Mouse (Mus musculus): ENCODE measurements around the gene Cit. TPM values are rescaled to one million over a fixed set of nuclear protein-coding genes. Genes with fewer than 3 reads are reported as not detected.

Cit gene
- polyA plus RNA-seq, 1 experiment from 2014 or later, result 35.0 TPM

- Histone ChIP-seq H3K27ac (no peak overlapping the region), H3K4me3 (no peak overlapping the region), H3K27me3 (no peaks in the 10 kb centered on the region), H3K9ac (no peak overlapping the region), H3K9me3 (replicated peaks) (no peaks in the 10 kb centered on the region), H3K4me2 (replicated peaks) (no peak overlapping the region), H3K4me1 (peaks cover 6% of the 10 kb centered on the region; the same call in 1 of the 2 replicates), H3K36me3 (peaks cover 25% of the 10 kb centered on the region; the same call in 1 of the 2 replicates)
- 60% methylated on average over 16 of the region's 16 CpGs for WGBS
- no peak for ATAC-seq (ENCODE audit: low FRiP score)
Observed at GRCm38 (mm10) chr5:115979134-115979696, 134.1 kb downstream of the Cit start.

DNA sequence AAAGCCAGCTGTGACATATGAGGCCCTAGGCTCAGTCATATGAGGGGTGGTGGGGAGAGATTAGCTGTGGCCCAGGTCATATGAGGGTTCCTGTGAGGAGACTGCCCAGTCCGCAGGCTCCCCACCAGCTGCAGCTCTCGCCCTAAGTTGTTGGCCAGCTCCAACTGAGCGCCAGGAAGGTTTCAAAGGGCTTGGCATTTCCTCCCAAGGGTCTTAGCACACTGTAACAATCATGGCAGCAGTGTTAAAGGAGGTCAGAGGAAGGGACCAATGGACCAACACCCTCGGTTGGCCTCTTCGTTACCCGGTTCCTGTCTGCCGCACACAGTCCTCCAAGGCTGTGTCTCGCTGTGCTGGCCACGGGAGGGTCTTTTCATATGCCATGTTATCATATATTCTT, 135.5 kb downstream of the Cit start:
- no peak overlapping the region for H3K9ac ChIP-seq
- H3K4me1 ChIP-seq, result peaks cover 6% of the 10 kb centered on the region; the same call in 1 of the 2 replicates
- H3K27ac ChIP-seq, result no peak overlapping the region
- ATAC-seq (ENCODE audit: low FRiP score), result no peak
- H3K4me3 ChIP-seq, result no peak overlapping the region
- peaks cover 30% of the 10 kb centered on the region for H3K36me3 ChIP-seq
- no peak overlapping the region for H3K4me2 ChIP-seq (replicated peaks)
- no peaks in the 10 kb centered on the region for H3K9me3 ChIP-seq (replicated peaks)
- WGBS, result 92% methylated on average over 9 of the region's 9 CpGs
- H3K27me3 ChIP-seq, result no peaks in the 10 kb centered on the region

DNA sequence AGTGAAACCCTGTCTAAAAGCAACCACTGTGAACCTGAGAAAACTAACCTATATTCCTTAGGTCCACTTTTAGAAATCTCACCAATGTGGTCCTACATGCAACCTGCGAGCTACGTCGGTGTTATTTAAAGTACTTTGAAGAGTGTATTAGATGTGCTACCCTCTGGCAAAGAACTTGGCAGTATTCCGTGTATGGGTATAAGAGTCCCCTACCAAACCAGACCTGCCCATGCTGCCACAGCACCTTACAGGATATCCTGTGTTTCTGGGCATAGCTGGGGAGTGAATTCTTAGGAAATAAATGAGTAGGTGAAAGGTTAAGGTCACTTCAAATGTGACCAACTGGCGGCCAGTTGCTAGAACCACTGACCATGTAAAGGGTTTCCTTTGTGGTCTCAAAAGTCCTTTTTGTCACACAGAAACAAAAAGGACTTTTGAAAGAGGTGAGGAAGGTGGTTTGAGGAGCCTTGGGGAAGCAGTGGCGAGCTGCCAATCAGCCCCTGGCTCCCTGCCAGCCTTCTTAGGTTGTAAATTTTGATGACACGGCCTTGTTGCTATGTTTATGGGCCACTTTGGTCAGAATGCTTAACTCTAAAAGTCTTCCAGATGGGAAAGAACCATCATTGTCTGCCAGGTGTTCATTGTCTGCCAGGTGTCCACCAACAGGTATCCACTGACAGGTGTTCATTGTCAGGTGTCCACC, 137.7 kb downstream of the Cit start:
- Histone ChIP-seq H3K27ac (no peak overlapping the region), H3K4me1 (peaks cover 6% of the 10 kb centered on the region; the same call in 1 of the 2 replicates), H3K9me3 (replicated peaks) (no peaks in the 10 kb centered on the region), H3K4me2 (replicated peaks) (no peak overlapping the region), H3K36me3 (peaks cover 48% of the 10 kb centered on the region), H3K27me3 (no peaks in the 10 kb centered on the region), H3K9ac (no peak overlapping the region), H3K4me3 (no peak overlapping the region)
- no peak for ATAC-seq (ENCODE audit: low FRiP score)
- 81% methylated on average over 7 of the region's 7 CpGs for WGBS

- no peaks in the 10 kb centered on the region for H3K4me1 ChIP-seq
- H3K9me3 ChIP-seq (replicated peaks), result no peaks in the 10 kb centered on the region
- ATAC-seq (ENCODE audit: low FRiP score), result no peak
- no peak overlapping the region for H3K9ac ChIP-seq
- H3K4me2 ChIP-seq (replicated peaks), result no peak overlapping the region
- no peaks in the 10 kb centered on the region for H3K27me3 ChIP-seq
- no peak overlapping the region for H3K4me3 ChIP-seq
- WGBS, result 91% methylated on average over 6 of the region's 6 CpGs
- H3K36me3 ChIP-seq, result peaks cover 61% of the 10 kb centered on the region
- no peak overlapping the region for H3K27ac ChIP-seq
Observed at GRCm38 (mm10) chr5:115984392-115984791, 139.3 kb downstream of the Cit start.

DNA sequence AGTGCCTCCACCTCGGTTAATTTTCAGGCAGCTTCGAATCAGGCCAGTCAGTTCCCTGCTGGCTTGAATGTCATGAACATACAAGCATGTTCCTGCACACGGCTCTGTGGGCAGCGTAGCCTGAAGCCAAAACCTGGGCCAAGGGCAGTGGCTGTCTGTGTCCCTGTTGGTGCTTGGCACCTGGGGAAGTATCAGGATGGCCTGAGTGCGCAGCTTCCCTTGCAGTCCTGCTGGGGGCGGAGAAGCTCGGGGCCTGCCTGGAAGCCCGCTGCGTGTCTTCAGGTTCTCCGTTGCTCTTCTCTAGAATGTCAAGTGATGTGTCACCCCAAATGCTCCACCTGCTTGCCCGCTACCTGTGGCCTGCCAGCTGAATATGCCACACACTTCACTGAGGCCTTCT, 140.0 kb downstream of the Cit start:
- Histone ChIP-seq H3K9ac (no peak overlapping the region), H3K36me3 (peaks cover 69% of the 10 kb centered on the region), H3K27ac (no peak overlapping the region), H3K9me3 (replicated peaks) (peaks cover under 1% of the 10 kb centered on the region; the same call in 1 of the 2 replicates), H3K27me3 (no peaks in the 10 kb centered on the region), H3K4me3 (no peak overlapping the region), H3K4me1 (no peaks in the 10 kb centered on the region), H3K4me2 (replicated peaks) (no peak overlapping the region)
- no peak for ATAC-seq (ENCODE audit: low FRiP score)
- 93% methylated on average over 11 of the region's 11 CpGs for WGBS

- H3K36me3 ChIP-seq, result peaks cover 76% of the 10 kb centered on the region
- H3K27me3 ChIP-seq, result no peaks in the 10 kb centered on the region
- no peak overlapping the region for H3K4me3 ChIP-seq
- 90% methylated on average over 12 of the region's 12 CpGs for WGBS
- ATAC-seq (ENCODE audit: low FRiP score), result no peak
- no peak overlapping the region for H3K4me2 ChIP-seq (replicated peaks)
- H3K9me3 ChIP-seq (replicated peaks), result peaks cover 7% of the 10 kb centered on the region; the same call in 1 of the 2 replicates
- H3K27ac ChIP-seq, result no peak overlapping the region
- no peak overlapping the region for H3K9ac ChIP-seq
- H3K4me1 ChIP-seq, result no peaks in the 10 kb centered on the region
Observed at GRCm38 (mm10) chr5:115987284-115987683, 142.2 kb downstream of the Cit start.

DNA sequence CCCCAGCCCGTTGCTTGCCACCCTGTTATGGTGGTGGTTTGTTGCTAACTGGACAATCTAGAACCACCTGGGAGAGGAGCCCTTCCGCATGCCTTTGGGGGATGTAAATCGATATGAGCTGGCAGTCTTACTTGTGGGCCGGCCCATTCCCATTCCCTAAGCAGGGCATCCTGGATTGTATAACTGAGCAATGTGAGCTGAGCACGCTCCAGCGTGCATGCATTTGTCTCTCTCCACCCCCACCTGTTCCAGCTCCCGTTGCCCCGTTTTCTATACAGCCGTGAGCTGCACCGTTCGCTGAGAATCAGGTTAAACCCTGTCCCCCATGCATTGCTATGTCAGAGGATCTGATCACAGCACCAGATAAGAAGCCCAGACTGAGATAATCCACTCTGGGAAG, 146.6 kb downstream of the Cit start:
- Histone ChIP-seq H3K9me3 (replicated peaks) (peaks cover 7% of the 10 kb centered on the region; the same call in 1 of the 2 replicates), H3K27me3 (no peaks in the 10 kb centered on the region), H3K4me3 (no peak overlapping the region), H3K9ac (no peak overlapping the region), H3K27ac (no peak overlapping the region), H3K36me3 (peaks cover 74% of the 10 kb centered on the region), H3K4me2 (replicated peaks) (no peak overlapping the region), H3K4me1 (no peaks in the 10 kb centered on the region)
- ATAC-seq (ENCODE audit: low FRiP score), result no peak
- 94% methylated on average over 11 of the region's 11 CpGs for WGBS

DNA sequence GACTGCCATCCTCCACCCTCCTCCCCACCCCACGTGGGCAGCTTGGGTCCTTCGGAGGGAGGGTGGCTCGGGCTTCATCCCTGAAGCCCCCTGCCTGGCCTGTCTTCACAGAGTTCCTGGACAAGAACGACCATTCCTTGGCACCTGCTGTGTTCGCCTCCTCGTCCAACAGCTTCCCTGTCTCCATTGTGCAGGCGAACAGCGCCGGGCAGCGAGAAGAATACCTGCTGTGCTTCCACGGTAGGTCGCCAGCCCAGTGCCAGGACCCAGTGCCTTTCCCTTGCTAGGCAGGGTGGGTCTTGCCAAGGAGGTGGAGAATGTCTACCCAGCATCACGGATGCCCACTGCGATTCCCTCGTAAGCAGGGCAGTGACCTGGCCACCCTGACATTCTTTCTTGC, 149.0 kb downstream of the Cit start:
- H3K36me3 ChIP-seq, result peaks cover 57% of the 10 kb centered on the region
- 90% methylated on average over 15 of the region's 15 CpGs for WGBS

DNA sequence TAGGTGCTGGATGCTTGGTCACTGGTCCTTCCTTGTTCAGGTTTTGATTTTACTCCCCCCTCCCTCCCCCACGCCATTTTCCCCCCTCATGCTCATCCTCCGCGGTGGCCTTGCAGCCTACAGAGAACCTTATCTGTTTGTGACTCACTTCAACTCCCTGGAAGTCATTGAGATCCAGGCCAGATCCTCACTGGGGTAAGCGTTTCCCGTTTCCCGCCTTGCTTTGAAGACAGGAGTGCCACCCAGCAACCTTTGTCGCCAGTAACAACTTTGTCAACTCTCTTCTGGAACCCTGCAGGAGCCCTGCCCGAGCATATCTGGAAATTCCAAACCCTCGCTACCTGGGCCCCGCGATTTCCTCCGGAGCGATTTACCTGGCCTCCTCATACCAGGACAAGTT, 152.3 kb downstream of the Cit start:
- H3K9ac ChIP-seq, result no peak overlapping the region
- WGBS, result 71% methylated on average over 13 of the region's 13 CpGs
- no peaks in the 10 kb centered on the region for H3K9me3 ChIP-seq (replicated peaks)
- H3K27me3 ChIP-seq, result no peaks in the 10 kb centered on the region
- ATAC-seq (ENCODE audit: low FRiP score), result no peak
- H3K36me3 ChIP-seq, result peaks cover 38% of the 10 kb centered on the region
- H3K4me3 ChIP-seq, result no peak overlapping the region
- no peak overlapping the region for H3K27ac ChIP-seq
- H3K4me2 ChIP-seq (replicated peaks), result no peak overlapping the region
- no peaks in the 10 kb centered on the region for H3K4me1 ChIP-seq

More for the DNA sequence above, 149.0 kb downstream of the Cit start:
- no peak overlapping the region for H3K4me2 ChIP-seq (replicated peaks)
- H3K9ac ChIP-seq, result no peak overlapping the region
- H3K4me3 ChIP-seq, result no peak overlapping the region
- H3K27ac ChIP-seq, result no peak overlapping the region
- no peak for ATAC-seq (ENCODE audit: low FRiP score)
- H3K4me1 ChIP-seq, result no peaks in the 10 kb centered on the region
- H3K27me3 ChIP-seq, result no peaks in the 10 kb centered on the region
- peaks cover 7% of the 10 kb centered on the region; the same call in 1 of the 2 replicates for H3K9me3 ChIP-seq (replicated peaks)

- ATAC-seq (ENCODE audit: low FRiP score), result no peak
- Histone ChIP-seq H3K9ac (no peak overlapping the region), H3K4me3 (no peak overlapping the region), H3K4me2 (replicated peaks) (no peak overlapping the region), H3K9me3 (replicated peaks) (no peaks in the 10 kb centered on the region), H3K36me3 (peaks cover 12% of the 10 kb centered on the region), H3K27me3 (no peaks in the 10 kb centered on the region), H3K4me1 (peaks cover 3% of the 10 kb centered on the region; the same call in 1 of the 2 replicates), H3K27ac (no peak overlapping the region)
- WGBS, result 87% methylated on average over 8 of the region's 8 CpGs
Observed at GRCm38 (mm10) chr5:116003154-116003553, 158.1 kb downstream of the Cit start.

GRCm38 (mm10) chr5:116003825-116004224, 158.7 kb downstream of the Cit start:
- H3K27ac ChIP-seq, result no peak overlapping the region
- H3K27me3 ChIP-seq, result no peaks in the 10 kb centered on the region
- H3K4me1 ChIP-seq, result peaks cover 3% of the 10 kb centered on the region; the same call in 1 of the 2 replicates
- no peaks in the 10 kb centered on the region for H3K9me3 ChIP-seq (replicated peaks)
- peaks cover 12% of the 10 kb centered on the region for H3K36me3 ChIP-seq
- H3K9ac ChIP-seq, result no peak overlapping the region
- ATAC-seq (ENCODE audit: low FRiP score), result no peak
- no peak overlapping the region for H3K4me3 ChIP-seq
- H3K4me2 ChIP-seq (replicated peaks), result peak overlapping the region; percentile 17; the same call in 1 of the 2 replicates
- 47% methylated on average over 13 of the region's 13 CpGs for WGBS

- Histone ChIP-seq H3K27ac (no peak overlapping the region), H3K4me2 (replicated peaks) (peak overlapping the region; percentile 17; the same call in 1 of the 2 replicates), H3K4me1 (peaks cover 3% of the 10 kb centered on the region; the same call in 1 of the 2 replicates), H3K4me3 (no peak overlapping the region), H3K9ac (no peak overlapping the region), H3K36me3 (peaks cover 12% of the 10 kb centered on the region), H3K9me3 (replicated peaks) (no peaks in the 10 kb centered on the region), H3K27me3 (no peaks in the 10 kb centered on the region)
- WGBS, result 87% methylated on average over 10 of the region's 10 CpGs
- no peak for ATAC-seq (ENCODE audit: low FRiP score)
Observed at GRCm38 (mm10) chr5:116004271-116004670, 159.2 kb downstream of the Cit start.

Measured in hindbrain, embryonic 12.5 days (tissue).